Mouse (Mus musculus) heart, embryonic 13.5 days (tissue): ENCODE results near the gene Clca4b. TPM values are rescaled to one million over a fixed set of nuclear protein-coding genes. Genes with fewer than 3 reads are reported as not detected.
"Not testable (repeated sequence)": the region's sequence is repeated elsewhere in the genome, so short reads cannot be mapped to it uniquely, and the experiment has no call there.

Experiments
- ATAC-seq: fragments of 200-750 bp; cut with Nextera tagmentation; 2 replicates; pipeline ENCODE4 v1.8.0; 2017; ENCODE audit warnings: moderate TSS enrichment; ENCODE audit not compliant: insufficient number of reproducible peaks, low FRiP score, low TSS enrichment; ENCODE audit errors: extremely low read depth
- H3K27ac ChIP-seq: fragments of 300-500 bp; sonication (generic); replicated peaks from 2 replicates; pipeline ENCODE4 v1.5.1; 2015; ENCODE audit warnings: moderate library complexity, mild to moderate bottlenecking, inconsistent platforms
- H3K27me3 ChIP-seq: fragments of 300-500 bp; sonication (generic); replicated peaks from 2 replicates; pipeline ENCODE4 v1.6.1; 2015; ENCODE audit warnings: mild to moderate bottlenecking, inconsistent platforms
- H3K36me3 ChIP-seq: fragments of 300-500 bp; sonication (generic); 2 replicates; pipeline ENCODE4 v1.6.1; 2015; ENCODE audit warnings: mild to moderate bottlenecking, inconsistent platforms
- H3K4me1 ChIP-seq: fragments of 300-500 bp; sonication (generic); 2 replicates; pipeline ENCODE4 v1.6.1; 2015; ENCODE audit warnings: inconsistent platforms
- H3K4me2 ChIP-seq: fragments of 300-500 bp; sonication (generic); 2 replicates; pipeline ENCODE4 v1.6.1; 2015; ENCODE audit warnings: inconsistent platforms, mild to moderate bottlenecking, moderate library complexity
- H3K4me3 ChIP-seq: fragments of 300-500 bp; sonication (generic); 2 replicates; pipeline ENCODE4 v1.5.1; 2015; ENCODE audit warnings: moderate library complexity, mild to moderate bottlenecking, inconsistent platforms
- H3K9ac ChIP-seq: fragments of 300-500 bp; sonication (generic); 2 replicates; pipeline ENCODE4 v1.6.1; 2015; ENCODE audit warnings: inconsistent platforms, mild to moderate bottlenecking, moderate library complexity
- H3K9me3 ChIP-seq: fragments of 300-500 bp; sonication (generic); 2 replicates; pipeline ENCODE4 v1.6.1; 2016; ENCODE audit warnings: inconsistent platforms
- WGBS: fragments of 180-500 bp; shearing (Covaris S2); methylation state at CpG from one replicate; pipeline ENCODE4 v1.1.7; 2015; ENCODE audit warnings: mixed read lengths; 5-methylcytosine and 5-hydroxymethylcytosine counted together
- polyA plus RNA-seq: library from polyadenylated mRNA; unstranded; fragments of >200 nt; fragmentation: Nextera tagmentation; extraction: Ambion mirVana; gene quantifications from 2 replicates; pipeline ENCODE4 v1.2.1, GENCODE M21; 2015

Clca4b gene
- polyA plus RNA-seq = not detected in 2 replicates

GRCm38 (mm10) chr3:144932335-144932734 lies at the start of gene Clca4b:
Clca4b (minus strand) TSS chr3:144932529.
- no peak for ATAC-seq
- no peak within 1 kb of the TSS for H3K4me3 ChIP-seq

GRCm38 (mm10) chr3:144980551-144980950 lies 48.2 kb upstream of the Clca4b start:
- H3K36me3 ChIP-seq = no peaks in the 10 kb centered on the region
- H3K4me2 ChIP-seq = no peak overlapping the region
- H3K27ac ChIP-seq = no peak overlapping the region
- H3K4me1 ChIP-seq = no peaks in the 10 kb centered on the region
- no peak overlapping the region for H3K9ac ChIP-seq
- ATAC-seq = no peak
- no peak overlapping the region for H3K4me3 ChIP-seq
- H3K27me3 ChIP-seq = no peaks in the 10 kb centered on the region
- no peaks in the 10 kb centered on the region for H3K9me3 ChIP-seq
- WGBS = 67% methylated on average over 6 of the region's 6 CpGs

More at GRCm38 (mm10) chr3:144932335-144932734, at the start of gene Clca4b:
- H3K36me3 ChIP-seq = no peaks in the 10 kb centered on the region
- H3K9ac ChIP-seq = no peak within 1 kb of the TSS
- no peak within 1 kb of the TSS for H3K27ac ChIP-seq
- no peaks in the 10 kb centered on the region for H3K27me3 ChIP-seq
- H3K4me2 ChIP-seq = no peak within 1 kb of the TSS
- H3K9me3 ChIP-seq = no peaks in the 10 kb centered on the region
- no peaks in the 10 kb centered on the region for H3K4me1 ChIP-seq

- 53% methylated on average over 4 of the region's 4 CpGs for WGBS
- Histone ChIP-seq H3K36me3 (no peaks in the 10 kb centered on the region), H3K27me3 (no peaks in the 10 kb centered on the region), H3K4me1 (no peaks in the 10 kb centered on the region), H3K4me3 (no peak overlapping the region), H3K9me3 (no peaks in the 10 kb centered on the region), H3K27ac (no peak overlapping the region), H3K9ac (no peak overlapping the region), H3K4me2 (no peak overlapping the region)
- ATAC-seq = no peak
These were observed 45.3 kb upstream of the Clca4b start for GRCm38 (mm10) chr3:144977631-144978030.

GRCm38 (mm10) chr3:144976091-144976490 lies 43.8 kb upstream of the Clca4b start:
- Histone ChIP-seq H3K4me1 (no peaks in the 10 kb centered on the region), H3K36me3 (no peaks in the 10 kb centered on the region), H3K4me2 (no peak overlapping the region), H3K9me3 (no peaks in the 10 kb centered on the region), H3K27ac (no peak overlapping the region), H3K4me3 (no peak overlapping the region), H3K27me3 (no peaks in the 10 kb centered on the region), H3K9ac (no peak overlapping the region)
- WGBS = 23% methylated on average over 1 of the region's 1 CpGs
- ATAC-seq = no peak

GRCm38 (mm10) chr3:144974945-144975344 lies 42.6 kb upstream of the Clca4b start, which contains the start of gene Clca4a:
Clca4a (minus strand) TSS chr3:144975045.
- Histone ChIP-seq H3K4me2 (no peak within 1 kb of the TSS), H3K27me3 (no peaks in the 10 kb centered on the region), H3K9me3 (no peaks in the 10 kb centered on the region), H3K36me3 (no peaks in the 10 kb centered on the region), H3K27ac (no peak within 1 kb of the TSS), H3K4me3 (no peak within 1 kb of the TSS), H3K9ac (no peak within 1 kb of the TSS), H3K4me1 (no peaks in the 10 kb centered on the region)
- ATAC-seq = no peak

- H3K36me3 ChIP-seq = no peaks in the 10 kb centered on the region
- H3K4me3 ChIP-seq = no peak overlapping the region
- 60% methylated on average over 9 of the region's 9 CpGs for WGBS
- no peaks in the 10 kb centered on the region for H3K27me3 ChIP-seq
- H3K27ac ChIP-seq = no peak overlapping the region
- ATAC-seq = no peak
- no peaks in the 10 kb centered on the region for H3K9me3 ChIP-seq
- H3K4me1 ChIP-seq = no peaks in the 10 kb centered on the region
- H3K9ac ChIP-seq = no peak overlapping the region
- no peak overlapping the region for H3K4me2 ChIP-seq
These were observed 39.4 kb upstream of the Clca4b start for GRCm38 (mm10) chr3:144971553-144972270.

GRCm38 (mm10) chr3:144969755-144970154 lies 37.4 kb upstream of the Clca4b start:
- H3K27ac ChIP-seq = no peak overlapping the region
- H3K27me3 ChIP-seq = no peaks in the 10 kb centered on the region
- H3K9ac ChIP-seq = no peak overlapping the region
- no peaks in the 10 kb centered on the region for H3K36me3 ChIP-seq
- no peak overlapping the region for H3K4me2 ChIP-seq
- H3K9me3 ChIP-seq = no peaks in the 10 kb centered on the region
- H3K4me3 ChIP-seq = no peak overlapping the region
- H3K4me1 ChIP-seq = no peaks in the 10 kb centered on the region
- WGBS = 73% methylated on average over 1 of the region's 1 CpGs
- ATAC-seq = no peak

- no peaks in the 10 kb centered on the region for H3K36me3 ChIP-seq
- H3K27me3 ChIP-seq = no peaks in the 10 kb centered on the region
- H3K9ac ChIP-seq = no peak overlapping the region
- H3K4me3 ChIP-seq = no peak overlapping the region
- no peak for ATAC-seq
- H3K27ac ChIP-seq = no peak overlapping the region
- no peak overlapping the region for H3K4me2 ChIP-seq
- no peaks in the 10 kb centered on the region for H3K4me1 ChIP-seq
- 59% methylated on average over 4 of the region's 4 CpGs for WGBS
- no peaks in the 10 kb centered on the region for H3K9me3 ChIP-seq
These were observed 33.7 kb upstream of the Clca4b start for GRCm38 (mm10) chr3:144966074-144966473.

GRCm38 (mm10) chr3:144950829-144951228 lies 18.5 kb upstream of the Clca4b start:
- no peak for ATAC-seq
- no peak overlapping the region for H3K9ac ChIP-seq
- no peaks in the 10 kb centered on the region for H3K9me3 ChIP-seq
- H3K4me1 ChIP-seq = no peaks in the 10 kb centered on the region
- H3K4me2 ChIP-seq = no peak overlapping the region
- no peak overlapping the region for H3K27ac ChIP-seq
- H3K4me3 ChIP-seq = no peak overlapping the region
- H3K27me3 ChIP-seq = no peaks in the 10 kb centered on the region
- WGBS = 63% methylated on average over 4 of the region's 4 CpGs
- no peaks in the 10 kb centered on the region for H3K36me3 ChIP-seq

GRCm38 (mm10) chr3:144947376-144947775 lies 15.0 kb upstream of the Clca4b start:
- WGBS = 22% methylated on average over 5 of the region's 5 CpGs
- H3K4me3 ChIP-seq = peak overlapping the region; percentile 8; the same call in 1 of the 2 replicates
- H3K36me3 ChIP-seq = not testable (repeated sequence)

GRCm38 (mm10) chr3:144933625-144934024 lies 1.3 kb upstream of the Clca4b start:
- not testable (repeated sequence) for ATAC-seq

More at GRCm38 (mm10) chr3:144947376-144947775, 15.0 kb upstream of the Clca4b start:
- not testable (repeated sequence) for ATAC-seq, H3K9ac ChIP-seq, H3K4me1 ChIP-seq, H3K27ac ChIP-seq, H3K27me3 ChIP-seq, H3K9me3 ChIP-seq
- H3K4me2 ChIP-seq = peak overlapping the region; percentile 51

GRCm38 (mm10) chr3:144933011-144933491 lies 722 bp upstream of the Clca4b start:
- H3K4me3 ChIP-seq = no peak overlapping the region
- H3K9me3 ChIP-seq = no peaks in the 10 kb centered on the region
- no peaks in the 10 kb centered on the region for H3K27me3 ChIP-seq
- 75% methylated on average over 1 of the region's 1 CpGs for WGBS
- H3K36me3 ChIP-seq = no peaks in the 10 kb centered on the region
- no peaks in the 10 kb centered on the region for H3K4me1 ChIP-seq
- H3K9ac ChIP-seq = no peak overlapping the region
- no peak overlapping the region for H3K27ac ChIP-seq
- no peak overlapping the region for H3K4me2 ChIP-seq
- no peak for ATAC-seq

More at GRCm38 (mm10) chr3:144933625-144934024, 1.3 kb upstream of the Clca4b start:
- not testable (repeated sequence) for H3K27me3 ChIP-seq, H3K9me3 ChIP-seq, H3K4me2 ChIP-seq, H3K27ac ChIP-seq, H3K36me3 ChIP-seq, H3K4me3 ChIP-seq, H3K9ac ChIP-seq, H3K4me1 ChIP-seq
